Mouse (Mus musculus): ENCODE measurements around the gene Mnx1. TPM values are rescaled to one million over a fixed set of nuclear protein-coding genes. Genes with fewer than 3 reads are reported as not detected.

Mnx1 gene
- polyA plus RNA-seq, 1 experiment from 2014 or later = not detected

DNA sequence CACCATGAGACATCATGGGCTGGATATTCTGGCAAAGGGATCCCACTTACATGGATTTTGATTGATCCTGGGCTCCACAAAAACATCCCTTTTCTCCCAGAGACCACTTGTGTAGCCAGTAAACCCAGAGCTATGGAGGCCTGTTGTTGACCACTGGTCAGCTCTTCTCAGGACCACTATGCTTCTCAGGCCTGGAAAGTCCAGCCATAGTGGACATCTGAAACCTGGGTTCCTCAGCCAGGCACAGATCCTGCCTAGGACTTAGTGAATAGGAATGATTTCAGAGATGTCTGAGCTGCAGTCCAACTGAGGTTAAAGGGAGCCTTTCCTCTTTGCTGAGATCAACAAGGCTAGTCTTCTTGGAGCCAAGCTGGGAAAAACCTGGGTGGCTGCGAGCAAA is 2.2 kb downstream of the Mnx1 start:
- no peak for ATAC-seq (ENCODE audit: low read depth)
- Histone ChIP-seq H3K4me2 (no peak overlapping the region), H3K27me3 (peaks cover 100% of the 10 kb centered on the region), H3K27ac (no peak overlapping the region), H3K4me1 (replicated peaks) (peaks cover 3% of the 10 kb centered on the region; the same call in 1 of the 2 replicates), H3K36me3 (no peaks in the 10 kb centered on the region), H3K4me3 (replicated peaks) (no peak overlapping the region), H3K9ac (no peak overlapping the region), H3K9me3 (replicated peaks) (no peaks in the 10 kb centered on the region)
- 13% methylated on average over 1 of the region's 1 CpGs for WGBS (ENCODE audit: insufficient replicate concordance)
- DNase-seq = no peak

GRCm38 (mm10) chr5:29475556-29475955 is 2.7 kb downstream of the Mnx1 start:
- no peak for DNase-seq
- no peaks in the 10 kb centered on the region for H3K9me3 ChIP-seq (replicated peaks)
- no peak overlapping the region for H3K4me2 ChIP-seq
- 8% methylated on average over 5 of the region's 5 CpGs for WGBS (ENCODE audit: insufficient replicate concordance)
- no peak for ATAC-seq (ENCODE audit: low read depth)
- peaks cover 100% of the 10 kb centered on the region for H3K27me3 ChIP-seq
- H3K9ac ChIP-seq = no peak overlapping the region
- peaks cover 3% of the 10 kb centered on the region; the same call in 1 of the 2 replicates for H3K4me1 ChIP-seq (replicated peaks)
- H3K4me3 ChIP-seq (replicated peaks) = no peak overlapping the region
- no peaks in the 10 kb centered on the region for H3K36me3 ChIP-seq
- no peak overlapping the region for H3K27ac ChIP-seq

DNA sequence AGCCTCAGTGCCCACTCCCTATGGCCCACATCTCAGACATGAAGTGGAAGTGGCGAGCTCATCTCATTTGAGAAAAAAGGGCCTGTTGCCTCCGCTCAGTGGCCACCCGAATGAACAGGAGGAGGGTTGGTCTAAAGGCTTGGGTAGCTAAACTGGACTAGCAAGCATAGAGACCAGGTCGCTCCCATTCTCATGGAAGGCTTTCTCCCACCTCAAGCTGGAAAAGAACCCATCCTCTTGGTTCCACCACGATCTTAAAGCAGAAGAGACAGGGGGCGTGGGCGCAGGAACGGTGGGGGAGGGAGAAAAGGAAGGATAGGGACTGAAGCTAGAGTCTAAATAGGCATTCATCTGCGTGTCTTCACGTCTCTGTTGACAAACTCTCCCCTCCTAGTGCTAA is 3.2 kb downstream of the Mnx1 start:
- 2% methylated on average over 10 of the region's 10 CpGs for WGBS (ENCODE audit: insufficient replicate concordance)
- H3K4me2 ChIP-seq = no peak overlapping the region
- DNase-seq (no peak), ATAC-seq (ENCODE audit: low read depth) (no peak)
- H3K4me1 ChIP-seq (replicated peaks) = peaks cover 3% of the 10 kb centered on the region; the same call in 1 of the 2 replicates
- no peak overlapping the region for H3K27ac ChIP-seq
- H3K4me3 ChIP-seq (replicated peaks) = no peak overlapping the region
- no peaks in the 10 kb centered on the region for H3K9me3 ChIP-seq (replicated peaks)
- no peak overlapping the region for H3K9ac ChIP-seq
- H3K36me3 ChIP-seq = no peaks in the 10 kb centered on the region
- H3K27me3 ChIP-seq = peaks cover 100% of the 10 kb centered on the region

GRCm38 (mm10) chr5:29474246-29474960 is 3.9 kb downstream of the Mnx1 start:
- no peak overlapping the region for H3K27ac ChIP-seq
- ATAC-seq (ENCODE audit: low read depth) = no peak
- no peak for DNase-seq

DNA sequence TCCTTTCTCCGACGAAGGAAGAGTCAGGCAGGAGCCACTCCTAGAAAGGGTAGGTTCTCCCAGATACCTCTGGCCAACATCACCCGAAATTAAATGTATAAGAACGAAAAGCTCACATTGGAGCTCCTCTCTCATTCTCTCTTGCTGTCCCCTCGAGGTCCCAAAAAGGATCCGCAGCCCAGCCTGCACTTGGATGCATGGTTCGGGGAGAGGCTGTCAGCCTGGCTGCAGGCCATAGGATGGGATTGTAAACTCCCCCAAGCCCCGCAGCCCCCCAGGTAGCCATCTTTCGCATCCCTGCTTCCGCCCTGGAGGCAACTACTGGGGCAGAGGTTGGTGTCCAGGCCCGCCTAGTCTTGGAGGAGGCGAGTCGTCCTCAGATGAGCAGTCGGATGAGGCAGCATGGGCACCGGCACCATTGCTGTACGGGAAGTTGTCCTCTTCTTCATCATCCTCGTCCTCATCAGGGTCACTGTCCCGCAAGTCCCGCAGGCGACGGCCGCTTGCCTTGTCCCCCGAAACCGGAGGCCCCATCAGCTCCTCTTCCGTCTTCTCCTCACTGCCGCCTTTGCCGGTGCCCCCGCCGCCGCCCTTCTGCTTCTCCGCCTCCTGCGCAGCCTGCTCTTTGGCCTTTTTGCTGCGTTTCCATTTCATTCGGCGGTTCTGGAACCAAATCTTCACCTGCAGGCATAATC is 4.6 kb downstream of the Mnx1 start:
- Histone ChIP-seq H3K4me1 (replicated peaks) (peaks cover 3% of the 10 kb centered on the region; the same call in 1 of the 2 replicates), H3K4me3 (replicated peaks) (no peak overlapping the region), H3K27ac (no peak overlapping the region), H3K27me3 (peaks cover 100% of the 10 kb centered on the region), H3K4me2 (no peak overlapping the region), H3K36me3 (no peaks in the 10 kb centered on the region), H3K9ac (no peak overlapping the region), H3K9me3 (replicated peaks) (no peaks in the 10 kb centered on the region)
- WGBS (ENCODE audit: insufficient replicate concordance) = 3% methylated on average over 35 of the region's 35 CpGs
- DNase-seq (no peak), ATAC-seq (ENCODE audit: low read depth) (no peak)

More at GRCm38 (mm10) chr5:29474246-29474960, 3.9 kb downstream of the Mnx1 start:
- WGBS (ENCODE audit: insufficient replicate concordance) = 3% methylated on average over 35 of the region's 35 CpGs
- H3K36me3 ChIP-seq = no peaks in the 10 kb centered on the region
- no peak overlapping the region for H3K4me3 ChIP-seq (replicated peaks)
- H3K4me1 ChIP-seq (replicated peaks) = peaks cover 3% of the 10 kb centered on the region; the same call in 1 of the 2 replicates
- H3K9ac ChIP-seq = no peak overlapping the region
- peaks cover 100% of the 10 kb centered on the region for H3K27me3 ChIP-seq
- no peak overlapping the region for H3K4me2 ChIP-seq
- no peaks in the 10 kb centered on the region for H3K9me3 ChIP-seq (replicated peaks)

DNA sequence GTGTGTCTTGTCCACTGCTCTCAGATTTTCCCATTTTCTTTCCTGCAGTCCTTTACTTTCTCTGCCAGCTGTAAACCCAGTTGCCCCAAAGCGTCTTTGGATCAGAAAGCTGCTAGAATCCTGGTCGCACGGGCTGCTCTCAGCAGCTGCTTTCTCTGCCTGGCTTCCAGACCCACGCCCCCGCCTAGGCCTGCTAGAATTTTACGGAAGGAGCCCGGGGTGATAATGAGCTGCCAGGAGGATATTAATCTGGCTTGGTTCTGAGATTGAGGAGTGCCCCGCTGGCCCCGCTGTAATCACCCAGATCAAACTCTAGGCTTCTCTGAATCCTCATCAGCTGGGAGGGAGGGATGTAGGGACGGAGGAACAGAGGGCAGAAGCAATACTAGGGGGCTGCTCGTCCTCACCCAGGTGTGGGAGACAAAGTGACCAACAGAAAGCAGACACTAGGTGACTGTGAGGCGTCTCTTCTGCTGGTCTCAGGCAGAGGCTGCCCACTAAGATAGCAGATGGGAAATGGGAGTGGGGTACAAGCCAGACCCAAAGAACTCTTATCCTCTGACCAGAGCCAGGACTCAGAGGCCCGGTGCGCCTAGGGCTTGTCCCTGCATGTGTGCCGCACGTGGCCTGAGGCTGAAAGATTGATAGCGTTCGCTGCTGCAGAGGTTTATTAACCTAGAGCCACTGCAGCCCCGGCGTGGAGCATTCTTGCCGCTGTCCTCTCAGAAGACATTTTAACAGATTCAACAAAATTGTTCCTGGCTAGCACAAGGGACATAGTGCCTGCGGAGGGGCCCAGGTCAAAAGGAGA is 6.2 kb downstream of the Mnx1 start:
- WGBS (ENCODE audit: insufficient replicate concordance) = 3% methylated on average over 22 of the region's 22 CpGs
- Histone ChIP-seq H3K9ac (no peak overlapping the region), H3K4me3 (replicated peaks) (no peak overlapping the region), H3K27ac (no peak overlapping the region), H3K4me1 (replicated peaks) (peaks cover 8% of the 10 kb centered on the region), H3K36me3 (no peaks in the 10 kb centered on the region), H3K9me3 (replicated peaks) (no peaks in the 10 kb centered on the region), H3K4me2 (no peak overlapping the region), H3K27me3 (peaks cover 99% of the 10 kb centered on the region)
- no peak for ATAC-seq (ENCODE audit: low read depth)
- DNase-seq = no peak

DNA sequence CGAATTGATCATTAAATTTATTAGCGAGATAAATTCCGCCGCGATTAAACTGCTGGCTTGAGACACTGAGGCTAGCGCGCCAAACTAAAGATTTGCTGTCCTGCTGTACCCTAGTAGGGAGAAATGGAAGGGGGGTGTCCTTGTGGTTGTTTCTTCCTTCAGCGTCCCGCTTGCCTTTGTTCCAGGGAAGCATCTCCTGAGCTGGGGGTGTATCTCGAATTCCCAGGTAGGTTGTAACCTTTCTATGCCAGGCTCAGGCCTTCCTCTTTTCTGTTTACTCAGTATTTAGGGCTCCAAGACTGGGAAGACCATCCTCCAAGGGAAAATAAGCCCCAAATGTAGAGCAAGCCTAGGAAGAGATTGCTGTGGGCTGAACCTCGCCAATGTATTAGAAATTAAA is 6.9 kb downstream of the Mnx1 start:
- Histone ChIP-seq H3K9ac (no peak overlapping the region), H3K9me3 (replicated peaks) (no peaks in the 10 kb centered on the region), H3K4me3 (replicated peaks) (no peak overlapping the region), H3K36me3 (no peaks in the 10 kb centered on the region), H3K4me2 (no peak overlapping the region), H3K4me1 (replicated peaks) (peaks cover 8% of the 10 kb centered on the region), H3K27ac (no peak overlapping the region), H3K27me3 (peaks cover 99% of the 10 kb centered on the region)
- DNase-seq = no peak
- 3% methylated on average over 11 of the region's 11 CpGs for WGBS (ENCODE audit: insufficient replicate concordance)
- no peak for ATAC-seq (ENCODE audit: low read depth)

- Histone ChIP-seq H3K9ac (no peak overlapping the region), H3K36me3 (no peaks in the 10 kb centered on the region), H3K4me3 (replicated peaks) (no peak overlapping the region), H3K4me1 (replicated peaks) (peaks cover 8% of the 10 kb centered on the region), H3K27me3 (peaks cover 99% of the 10 kb centered on the region), H3K4me2 (no peak overlapping the region), H3K9me3 (replicated peaks) (no peaks in the 10 kb centered on the region), H3K27ac (no peak overlapping the region)
- DNase-seq (no peak), ATAC-seq (ENCODE audit: low read depth) (no peak)
- 6% methylated on average over 20 of the region's 20 CpGs for WGBS (ENCODE audit: insufficient replicate concordance)
Measured at GRCm38 (mm10) chr5:29470851-29471394, 7.3 kb downstream of the Mnx1 start.

DNA sequence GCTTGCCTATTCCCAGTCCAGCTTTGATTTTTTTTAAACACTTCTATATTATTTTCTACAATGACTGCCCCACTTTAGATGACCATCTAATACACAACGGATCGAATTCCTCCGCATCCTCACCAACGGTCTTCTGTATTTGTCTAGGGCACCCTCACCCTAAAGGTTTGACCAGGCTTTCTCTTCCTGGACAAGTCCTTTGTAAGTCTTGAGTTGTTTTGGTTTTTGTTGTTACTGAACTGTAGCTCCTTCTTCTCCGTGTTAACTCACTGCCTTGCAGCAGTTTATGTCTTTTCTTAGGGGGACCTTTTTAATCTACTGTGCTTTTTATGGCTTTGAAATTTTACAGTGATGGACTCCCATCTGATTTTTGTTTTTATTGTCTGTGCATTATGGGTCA is 8.0 kb downstream of the Mnx1 start:
- Histone ChIP-seq H3K27me3 (peaks cover 99% of the 10 kb centered on the region), H3K27ac (no peak overlapping the region), H3K9me3 (replicated peaks) (no peaks in the 10 kb centered on the region), H3K36me3 (no peaks in the 10 kb centered on the region), H3K9ac (no peak overlapping the region), H3K4me2 (no peak overlapping the region), H3K4me3 (replicated peaks) (no peak overlapping the region), H3K4me1 (replicated peaks) (peaks cover 8% of the 10 kb centered on the region)
- DNase-seq = no peak
- no peak for ATAC-seq (ENCODE audit: low read depth)
- WGBS (ENCODE audit: insufficient replicate concordance) = 23% methylated on average over 5 of the region's 5 CpGs

GRCm38 (mm10) chr5:29469501-29469900 is 8.8 kb downstream of the Mnx1 start:
- no peak overlapping the region for H3K9ac ChIP-seq
- H3K4me3 ChIP-seq (replicated peaks) = no peak overlapping the region
- H3K4me1 ChIP-seq (replicated peaks) = peaks cover 8% of the 10 kb centered on the region
- ATAC-seq (ENCODE audit: low read depth) (no peak), DNase-seq (no peak)
- H3K27me3 ChIP-seq = peaks cover 95% of the 10 kb centered on the region
- H3K4me2 ChIP-seq = no peak overlapping the region
- no peak overlapping the region for H3K27ac ChIP-seq
- H3K9me3 ChIP-seq (replicated peaks) = no peaks in the 10 kb centered on the region
- H3K36me3 ChIP-seq = no peaks in the 10 kb centered on the region
- 8% methylated on average over 4 of the region's 4 CpGs for WGBS (ENCODE audit: insufficient replicate concordance)
